Mouse (Mus musculus) spleen, adult 10 weeks (tissue): Measurements from ENCODE around the gene Cfap65. TPM values are rescaled to one million over a fixed set of nuclear protein-coding genes. Genes with fewer than 3 reads are reported as not detected.

Source experiments
- polyA plus RNA-seq: library from polyadenylated mRNA; stranded (reverse); fragments of 350-450 nt; fragmentation: Illumina TruSeq; extraction: RNeasy Lipid Tissue Mini Kit (QIAGEN cat#74804); gene quantifications from one replicate; pipeline ENCODE4 v1.2.3, GENCODE M21; 2015; ENCODE audit warnings: low replicate concordance; ENCODE audit not compliant: insufficient read depth

Gene Cfap65
- not detected for polyA plus RNA-seq

GRCm38 (mm10) chr1:74935402-74935801 is at the start of gene Cfap65:
Cfap65 (minus strand) TSS chr1:74935599.

DNA sequence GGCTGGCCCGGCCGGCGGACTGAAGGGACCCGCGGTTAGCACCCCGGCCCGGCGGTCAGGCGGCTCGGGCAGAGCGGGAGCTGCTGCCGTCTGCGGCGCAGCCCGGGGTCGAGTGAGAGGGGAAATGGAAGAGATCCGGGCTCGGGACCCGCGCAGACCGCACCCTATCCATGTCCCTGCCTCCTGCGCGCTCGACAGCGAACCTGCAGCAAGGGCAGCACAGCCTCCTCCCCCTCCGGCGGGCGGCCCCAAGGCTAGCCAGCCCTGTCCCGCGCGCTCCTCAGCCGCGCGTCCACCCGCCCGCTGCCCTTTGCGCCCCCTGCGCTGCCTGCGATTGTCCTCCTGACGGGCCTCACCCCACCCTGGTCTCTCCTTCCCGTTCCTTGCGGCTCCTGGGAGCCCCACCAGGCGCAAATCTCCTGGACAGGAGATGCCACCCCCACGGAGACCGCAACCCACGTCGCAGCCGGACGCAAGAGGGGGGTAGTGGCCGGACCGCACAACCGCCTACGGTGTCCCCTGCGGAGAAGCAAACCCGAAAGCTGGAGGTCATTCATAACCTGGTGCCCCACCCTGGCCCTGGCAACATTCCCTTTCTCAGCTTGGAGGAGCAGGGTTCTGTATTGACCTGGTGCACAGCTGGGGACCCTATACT is 16.3 kb upstream of the Cfap65 start, which contains the start of gene Ihh:
Gene Ihh, minus strand, starts transcription at position 117 of the 655 bp plus-strand sequence.

DNA sequence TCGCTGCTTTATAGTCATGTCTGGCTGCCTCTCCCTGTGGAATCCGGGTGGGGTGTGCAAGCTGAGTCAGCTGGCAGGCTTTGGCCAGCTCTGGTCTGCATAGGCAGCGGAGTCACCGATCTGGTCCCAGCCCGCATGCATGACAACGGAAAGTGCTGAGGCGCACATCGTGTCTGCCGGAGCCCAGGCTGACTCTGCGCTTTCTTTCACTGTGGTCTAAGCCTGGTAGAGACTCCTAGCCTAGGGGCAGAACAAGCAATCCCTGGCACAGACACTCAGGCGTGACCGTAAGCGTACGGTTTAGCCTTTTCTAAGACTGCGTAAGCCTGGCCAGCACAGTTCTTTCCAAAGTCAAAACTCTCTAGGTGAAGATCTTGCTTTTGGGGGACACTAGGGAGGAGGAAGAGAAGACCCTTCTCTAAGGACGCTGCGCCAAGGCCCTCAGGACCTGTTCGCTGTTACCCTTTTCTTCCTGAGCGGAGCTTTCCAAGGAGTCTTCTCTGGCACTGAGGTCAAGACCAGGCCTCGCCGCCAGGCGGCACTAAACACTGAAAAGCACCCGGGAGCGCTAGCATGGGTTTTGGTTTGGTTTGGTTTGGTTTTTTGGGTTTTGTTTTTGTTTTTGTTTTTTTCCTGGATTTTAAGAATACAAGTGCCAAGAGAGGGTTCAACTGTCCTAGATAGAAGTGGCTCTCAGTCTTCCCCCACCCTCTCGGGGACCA is 42.1 kb downstream of the Cfap65 start, which contains the start of gene Cryba2:
Gene Cryba2, minus strand, starts transcription at position 10 of the 722 bp plus-strand sequence.

DNA sequence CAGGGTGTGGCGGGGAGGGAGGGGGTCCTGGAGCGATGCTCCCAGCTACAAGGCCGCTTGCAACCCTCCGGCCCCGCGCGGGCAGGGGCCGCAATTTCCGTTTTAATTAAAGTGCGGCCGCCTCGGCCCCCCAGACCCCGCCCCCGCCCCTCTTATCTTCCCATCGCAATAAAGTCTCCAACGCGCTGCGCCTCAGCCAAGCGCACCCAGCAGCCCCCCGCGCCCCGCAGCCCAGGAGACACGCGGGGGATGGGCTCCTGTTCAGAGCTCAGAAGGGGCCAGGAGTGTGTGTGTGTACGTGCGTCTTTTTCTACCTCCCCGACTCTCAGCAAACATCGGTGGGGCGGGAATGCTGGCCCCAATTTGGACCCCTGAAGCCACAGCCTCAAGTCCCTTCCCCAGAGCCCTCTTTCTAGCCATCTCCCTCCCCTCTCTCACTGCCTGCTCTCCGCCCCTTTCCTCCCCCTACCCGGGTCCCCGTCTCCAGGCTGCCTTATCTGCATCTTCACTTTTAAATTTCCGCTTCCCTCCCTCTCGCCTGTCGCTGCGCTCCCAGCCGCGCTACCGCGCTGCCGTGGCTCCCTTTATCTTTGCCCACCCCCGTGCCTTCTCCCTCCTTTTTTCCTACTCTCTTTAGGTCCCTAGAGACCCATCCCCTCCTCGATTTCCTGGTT is 49.9 kb downstream of the Cfap65 start, which contains the start of gene Fev:
Gene Fev, minus strand, starts transcription at position 51 of the 674 bp plus-strand sequence.

GRCm38 (mm10) chr1:74854306-74855056 is 80.9 kb downstream of the Cfap65 start, which contains the start of gene Cdk5r2:
Cdk5r2 (plus strand) TSS chr1:74854934.

Other genes with a start within 250 kb of the Cfap65 start
- 86.6 TPM for gene Cyp27a1, start 222.0 kb downstream of the Cfap65 start, polyA plus RNA-seq
- 0.15 TPM for gene Prkag3, start 186.4 kb downstream of the Cfap65 start, polyA plus RNA-seq
- gene Wnt6, start 163.7 kb downstream of the Cfap65 start, polyA plus RNA-seq, result 0.47 TPM
- 0.77 TPM for gene Wnt10a, start 144.1 kb downstream of the Cfap65 start, polyA plus RNA-seq
- not detected for gene Cdk5r2, start 80.7 kb downstream of the Cfap65 start, polyA plus RNA-seq
- not detected for gene Fev, start 50.2 kb downstream of the Cfap65 start, polyA plus RNA-seq
- gene Cryba2, start 42.5 kb downstream of the Cfap65 start, polyA plus RNA-seq, result not detected
- not detected for gene Ihh, start 16.1 kb upstream of the Cfap65 start, polyA plus RNA-seq
- 5.4 TPM for gene Nhej1, start 189.6 kb upstream of the Cfap65 start, polyA plus RNA-seq
- 0.33 TPM for gene Slc23a3, start 198.3 kb upstream of the Cfap65 start, polyA plus RNA-seq
- gene Cnppd1, start 207.1 kb upstream of the Cfap65 start, polyA plus RNA-seq, result 63.6 TPM
- 43.0 TPM for gene Retreg2, start 207.2 kb upstream of the Cfap65 start, polyA plus RNA-seq
- gene Zfand2b, start 233.0 kb upstream of the Cfap65 start, polyA plus RNA-seq, result 16.0 TPM
- gene Abcb6, start 244.8 kb upstream of the Cfap65 start, polyA plus RNA-seq, result 7.9 TPM